Mouse (Mus musculus): ENCODE measurements around the gene Crnkl1. TPM values are rescaled to one million over a fixed set of nuclear protein-coding genes. Genes with fewer than 3 reads are reported as not detected.

The Crnkl1 gene
- polyA plus RNA-seq (2014; fragmentation: Nextera tagmentation; extraction: Ambion mirVana) = 42.3 and 43.9 TPM in 2 replicates

GRCm38 (mm10) chr2:145934339-145935231, at the start of gene Crnkl1, which contains the start of gene Cfap61:
TSS of gene Crnkl1 (minus strand) at chr2:145935014.
TSS of gene Cfap61 (plus strand) at chr2:145934784.
- Histone ChIP-seq H3K9ac (ENCODE audit: low read depth, low read length) (peak within 1 kb of the TSS; percentile 12; the same call in 1 of the 2 replicates), H3K9me3 (ENCODE audit: control insufficient read depth, low read length) (no peaks in the 10 kb centered on the region), H3K4me2 (replicated peaks; ENCODE audit: low read depth, low read length) (peak within 1 kb of the TSS; percentile 75), H3K27ac (ENCODE audit: low read depth, low read length) (no peak within 1 kb of the TSS), H3K4me3 (ENCODE audit: low read depth, low read length) (peak within 1 kb of the TSS; percentile 60), H3K4me1 (replicated peaks; ENCODE audit: control insufficient read depth, insufficient read depth, low read length) (no peaks in the 10 kb centered on the region), H3K36me3 (ENCODE audit: control insufficient read depth, insufficient read depth, low read length) (no peaks in the 10 kb centered on the region), H3K27me3 (ENCODE audit: control insufficient read depth, insufficient read depth, low read length) (no peaks in the 10 kb centered on the region)
- ATAC-seq (ENCODE audit: low FRiP score) (peak; percentile 98), DNase-seq (ENCODE audit: low spot score) (peak; percentile 96)
- WGBS = under 1% methylated on average over 61 of the region's 61 CpGs

- Histone ChIP-seq H3K4me2 (replicated peaks; ENCODE audit: low read depth, low read length) (no peak overlapping the region), H3K4me1 (replicated peaks; ENCODE audit: control insufficient read depth, insufficient read depth, low read length) (peaks cover 2% of the 10 kb centered on the region; the same call in 1 of the 2 replicates), H3K9ac (ENCODE audit: low read depth, low read length) (no peak overlapping the region), H3K4me3 (ENCODE audit: low read depth, low read length) (no peak overlapping the region), H3K36me3 (ENCODE audit: control insufficient read depth, insufficient read depth, low read length) (no peaks in the 10 kb centered on the region), H3K27ac (ENCODE audit: low read depth, low read length) (no peak overlapping the region), H3K27me3 (ENCODE audit: control insufficient read depth, insufficient read depth, low read length) (no peaks in the 10 kb centered on the region), H3K9me3 (ENCODE audit: control insufficient read depth, low read length) (no peaks in the 10 kb centered on the region)
- ATAC-seq (ENCODE audit: low FRiP score) (no peak), DNase-seq (ENCODE audit: low spot score) (no peak)
- 68% methylated on average over 9 of the region's 9 CpGs for WGBS
Measured at GRCm38 (mm10) chr2:145982317-145983045, 47.7 kb upstream of the Crnkl1 start.

- ATAC-seq (ENCODE audit: low FRiP score) (no peak), DNase-seq (ENCODE audit: low spot score) (peak; percentile 25)
- Histone ChIP-seq H3K9me3 (ENCODE audit: control insufficient read depth, low read length) (no peaks in the 10 kb centered on the region), H3K27me3 (ENCODE audit: control insufficient read depth, insufficient read depth, low read length) (no peaks in the 10 kb centered on the region), H3K4me2 (replicated peaks; ENCODE audit: low read depth, low read length) (no peak overlapping the region), H3K4me1 (replicated peaks; ENCODE audit: control insufficient read depth, insufficient read depth, low read length) (peaks cover 2% of the 10 kb centered on the region; the same call in 1 of the 2 replicates), H3K36me3 (ENCODE audit: control insufficient read depth, insufficient read depth, low read length) (no peaks in the 10 kb centered on the region), H3K4me3 (ENCODE audit: low read depth, low read length) (no peak overlapping the region), H3K27ac (ENCODE audit: low read depth, low read length) (no peak overlapping the region), H3K9ac (ENCODE audit: low read depth, low read length) (no peak overlapping the region)
- 21% methylated on average over 6 of the region's 6 CpGs for WGBS
Measured at GRCm38 (mm10) chr2:145981699-145982112, 46.9 kb upstream of the Crnkl1 start.

GRCm38 (mm10) chr2:145980881-145981280, 46.1 kb upstream of the Crnkl1 start:
- Histone ChIP-seq H3K9ac (ENCODE audit: low read depth, low read length) (no peak overlapping the region), H3K27ac (ENCODE audit: low read depth, low read length) (no peak overlapping the region), H3K4me1 (replicated peaks; ENCODE audit: control insufficient read depth, insufficient read depth, low read length) (peaks cover 2% of the 10 kb centered on the region; the same call in 1 of the 2 replicates), H3K4me3 (ENCODE audit: low read depth, low read length) (no peak overlapping the region), H3K9me3 (ENCODE audit: control insufficient read depth, low read length) (no peaks in the 10 kb centered on the region), H3K36me3 (ENCODE audit: control insufficient read depth, insufficient read depth, low read length) (no peaks in the 10 kb centered on the region), H3K27me3 (ENCODE audit: control insufficient read depth, insufficient read depth, low read length) (no peaks in the 10 kb centered on the region), H3K4me2 (replicated peaks; ENCODE audit: low read depth, low read length) (no peak overlapping the region)
- DNase-seq (ENCODE audit: low spot score) = no peak
- WGBS = 73% methylated on average over 9 of the region's 9 CpGs
- ATAC-seq (ENCODE audit: low FRiP score) = no peak

- no peaks in the 10 kb centered on the region for H3K36me3 ChIP-seq (ENCODE audit: control insufficient read depth, insufficient read depth, low read length)
- H3K9me3 ChIP-seq (ENCODE audit: control insufficient read depth, low read length) = no peaks in the 10 kb centered on the region
- H3K27me3 ChIP-seq (ENCODE audit: control insufficient read depth, insufficient read depth, low read length) = no peaks in the 10 kb centered on the region
- H3K27ac ChIP-seq (ENCODE audit: low read depth, low read length) = no peak overlapping the region
- ATAC-seq (ENCODE audit: low FRiP score) (no peak), DNase-seq (ENCODE audit: low spot score) (no peak)
- H3K9ac ChIP-seq (ENCODE audit: low read depth, low read length) = no peak overlapping the region
- WGBS = 68% methylated on average over 4 of the region's 4 CpGs
- peaks cover 2% of the 10 kb centered on the region; the same call in 1 of the 2 replicates for H3K4me1 ChIP-seq (replicated peaks; ENCODE audit: control insufficient read depth, insufficient read depth, low read length)
- H3K4me3 ChIP-seq (ENCODE audit: low read depth, low read length) = no peak overlapping the region
- H3K4me2 ChIP-seq (replicated peaks; ENCODE audit: low read depth, low read length) = no peak overlapping the region
Measured at GRCm38 (mm10) chr2:145979616-145980015, 44.8 kb upstream of the Crnkl1 start.

GRCm38 (mm10) chr2:145972571-145972970, 37.8 kb upstream of the Crnkl1 start:
- H3K4me2 ChIP-seq (replicated peaks; ENCODE audit: low read depth, low read length) = no peak overlapping the region
- no peak overlapping the region for H3K4me3 ChIP-seq (ENCODE audit: low read depth, low read length)
- no peak overlapping the region for H3K27ac ChIP-seq (ENCODE audit: low read depth, low read length)
- ATAC-seq (ENCODE audit: low FRiP score) (no peak), DNase-seq (ENCODE audit: low spot score) (no peak)
- no peaks in the 10 kb centered on the region for H3K36me3 ChIP-seq (ENCODE audit: control insufficient read depth, insufficient read depth, low read length)
- 89% methylated on average over 4 of the region's 4 CpGs for WGBS
- H3K9me3 ChIP-seq (ENCODE audit: control insufficient read depth, low read length) = no peaks in the 10 kb centered on the region
- H3K9ac ChIP-seq (ENCODE audit: low read depth, low read length) = no peak overlapping the region
- H3K27me3 ChIP-seq (ENCODE audit: control insufficient read depth, insufficient read depth, low read length) = no peaks in the 10 kb centered on the region
- H3K4me1 ChIP-seq (replicated peaks; ENCODE audit: control insufficient read depth, insufficient read depth, low read length) = no peaks in the 10 kb centered on the region

- no peak overlapping the region for H3K4me3 ChIP-seq (ENCODE audit: low read depth, low read length)
- no peaks in the 10 kb centered on the region for H3K36me3 ChIP-seq (ENCODE audit: control insufficient read depth, insufficient read depth, low read length)
- H3K4me2 ChIP-seq (replicated peaks; ENCODE audit: low read depth, low read length) = no peak overlapping the region
- H3K4me1 ChIP-seq (replicated peaks; ENCODE audit: control insufficient read depth, insufficient read depth, low read length) = no peaks in the 10 kb centered on the region
- H3K9me3 ChIP-seq (ENCODE audit: control insufficient read depth, low read length) = no peaks in the 10 kb centered on the region
- H3K27me3 ChIP-seq (ENCODE audit: control insufficient read depth, insufficient read depth, low read length) = no peaks in the 10 kb centered on the region
- ATAC-seq (ENCODE audit: low FRiP score) = no peak
- 91% methylated on average over 20 of the region's 20 CpGs for WGBS
- H3K27ac ChIP-seq (ENCODE audit: low read depth, low read length) = no peak overlapping the region
- H3K9ac ChIP-seq (ENCODE audit: low read depth, low read length) = no peak overlapping the region
- no peak for DNase-seq (ENCODE audit: low spot score)
Measured at GRCm38 (mm10) chr2:145971237-145972010, 36.6 kb upstream of the Crnkl1 start.

- H3K4me3 ChIP-seq (ENCODE audit: low read depth, low read length) = no peak overlapping the region
- no peaks in the 10 kb centered on the region for H3K36me3 ChIP-seq (ENCODE audit: control insufficient read depth, insufficient read depth, low read length)
- H3K9me3 ChIP-seq (ENCODE audit: control insufficient read depth, low read length) = no peaks in the 10 kb centered on the region
- no peaks in the 10 kb centered on the region for H3K27me3 ChIP-seq (ENCODE audit: control insufficient read depth, insufficient read depth, low read length)
- H3K27ac ChIP-seq (ENCODE audit: low read depth, low read length) = no peak overlapping the region
- DNase-seq (ENCODE audit: low spot score) = no peak
- no peak overlapping the region for H3K9ac ChIP-seq (ENCODE audit: low read depth, low read length)
- no peak for ATAC-seq (ENCODE audit: low FRiP score)
- no peaks in the 10 kb centered on the region for H3K4me1 ChIP-seq (replicated peaks; ENCODE audit: control insufficient read depth, insufficient read depth, low read length)
- 89% methylated on average over 12 of the region's 12 CpGs for WGBS
- H3K4me2 ChIP-seq (replicated peaks; ENCODE audit: low read depth, low read length) = no peak overlapping the region
Measured at GRCm38 (mm10) chr2:145970751-145971150, 35.9 kb upstream of the Crnkl1 start.
